Mouse (Mus musculus) stomach, postnatal 0 days (tissue): ENCODE results near the gene Chchd1. TPM values are rescaled to one million over a fixed set of nuclear protein-coding genes. Genes with fewer than 3 reads are reported as not detected.
"Not testable (repeated sequence)": the region's sequence is repeated elsewhere in the genome, so short reads cannot be mapped to it uniquely, and the experiment has no call there.

Source experiments
- ATAC-seq: fragments of 200-750 bp; cut with Nextera tagmentation; 2 replicates; pipeline ENCODE4 v1.8.0; 2017; ENCODE audit not compliant: low FRiP score, low TSS enrichment
- DNase-seq: peaks from one replicate; pipeline ENCODE4 v3.0.0-alpha.2; 2016; ENCODE audit warnings: low spot score
- H3K27ac ChIP-seq: fragments of 300-500 bp; sonication (generic); replicated peaks from 2 replicates; pipeline ENCODE4 v1.5.1; 2014; ENCODE audit warnings: mild to moderate bottlenecking, control low read depth
- H3K27me3 ChIP-seq: fragments of 300-500 bp; sonication (generic); 2 replicates; pipeline ENCODE4 v1.6.1; 2014; ENCODE audit warnings: low read length; ENCODE audit not compliant: control insufficient read depth, insufficient read depth
- H3K36me3 ChIP-seq: fragments of 300-500 bp; sonication (generic); 2 replicates; pipeline ENCODE4 v1.6.1; 2014; ENCODE audit warnings: low read length, mixed read lengths; ENCODE audit not compliant: control insufficient read depth, insufficient read depth
- H3K4me1 ChIP-seq: fragments of 300-500 bp; sonication (generic); replicated peaks from 2 replicates; pipeline ENCODE4 v1.6.1; 2014; ENCODE audit warnings: antibody characterized with exemption; ENCODE audit not compliant: control insufficient read depth, insufficient read depth
- H3K4me2 ChIP-seq: fragments of 300-500 bp; sonication (generic); replicated peaks from 2 replicates; pipeline ENCODE4 v1.6.1; 2014; ENCODE audit warnings: low read depth, mild to moderate bottlenecking, control low read depth, moderate library complexity
- H3K4me3 ChIP-seq: fragments of 300-500 bp; sonication (generic); 2 replicates; pipeline ENCODE4 v1.5.1; 2014; ENCODE audit warnings: low read depth, low read length, control low read depth
- H3K9ac ChIP-seq: fragments of 300-500 bp; sonication (generic); 2 replicates; pipeline ENCODE4 v1.6.1; 2014; ENCODE audit warnings: mild to moderate bottlenecking, low read length, control low read depth, mixed read lengths
- H3K9me3 ChIP-seq: fragments of 300-500 bp; sonication (generic); 2 replicates; pipeline ENCODE4 v1.6.1; 2016; ENCODE audit warnings: low read length; ENCODE audit not compliant: control insufficient read depth
- CTCF ChIP-seq: IDR thresholded peaks from 2 replicates; pipeline ENCODE4 v1.5.1; 2016; ENCODE audit warnings: antibody characterized with exemption, low read depth, mild to moderate bottlenecking, moderate library complexity
- EP300 ChIP-seq: optimal IDR thresholded peaks from 2 replicates; pipeline ENCODE3; 2016; ENCODE audit warnings: antibody characterized with exemption
- WGBS: fragments of 180-500 bp; shearing (Covaris S2); extraction: QIAGEN DNeasy Blood & Tissue Kit; methylation state at CpG from one replicate; pipeline ENCODE4 v1.1.7; 2014; 5-methylcytosine and 5-hydroxymethylcytosine counted together
- polyA plus RNA-seq: library from polyadenylated mRNA; unstranded; fragments of >200 nt; fragmentation: Nextera tagmentation; extraction: Ambion mirVana; gene quantifications from 2 replicates; pipeline ENCODE4 v1.2.1, GENCODE M21; 2015

The Chchd1 gene
- polyA plus RNA-seq, 1 experiment from 2014 or later, result 159 TPM

DNA sequence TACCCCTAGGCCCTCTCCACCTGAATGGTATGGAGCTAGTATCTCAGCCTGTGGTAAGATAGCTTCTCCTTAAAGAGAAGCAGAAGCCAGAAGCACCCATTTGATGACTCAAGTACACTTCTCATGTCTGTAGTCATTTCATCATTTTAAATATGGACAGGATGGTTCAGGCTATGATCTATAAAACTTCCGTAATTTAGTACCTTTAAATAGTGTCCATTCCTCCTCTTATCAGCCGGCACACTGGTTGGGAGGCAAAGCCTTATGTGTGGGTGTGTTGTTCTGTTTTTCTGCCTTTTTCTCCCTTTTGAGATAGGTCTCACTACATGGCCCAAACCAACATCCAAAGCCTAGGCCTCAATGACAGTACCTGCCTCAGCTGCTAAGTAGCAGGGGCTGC, 4.3 kb upstream of the Chchd1 start:
- H3K9ac ChIP-seq, result no peak overlapping the region
- H3K27ac ChIP-seq, result no peak overlapping the region
- no peaks in the 10 kb centered on the region for H3K9me3 ChIP-seq
- DNase-seq, result no peak
- H3K4me3 ChIP-seq, result no peak overlapping the region
- peaks cover 5% of the 10 kb centered on the region for H3K36me3 ChIP-seq
- no peaks in the 10 kb centered on the region for H3K27me3 ChIP-seq
- H3K4me2 ChIP-seq, result no peak overlapping the region
- 76% methylated on average over 2 of the region's 2 CpGs for WGBS
- peaks cover 6% of the 10 kb centered on the region for H3K4me1 ChIP-seq
- ATAC-seq, result no peak
- TF ChIP-seq CTCF, result no peak
- no peak for TF ChIP-seq EP300

DNA sequence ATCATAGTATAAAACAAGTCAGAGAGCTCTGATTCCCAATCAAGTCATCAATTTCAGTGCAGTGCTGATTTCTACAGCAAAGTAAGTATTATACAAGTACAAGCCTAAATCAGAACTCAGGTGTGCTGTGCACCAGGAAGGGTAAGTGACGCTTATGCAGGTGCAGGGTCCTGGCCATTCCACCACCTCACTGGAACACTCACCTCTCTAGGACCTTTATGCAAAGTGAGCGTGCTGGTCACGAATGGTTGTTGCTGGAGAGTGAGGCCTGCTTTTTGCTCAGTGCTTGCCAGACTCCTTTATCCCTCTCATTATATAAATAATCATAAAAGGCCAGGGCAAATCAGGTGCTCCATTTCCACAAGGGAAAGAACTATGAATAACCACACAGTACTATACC, 2.4 kb upstream of the Chchd1 start:
- Histone ChIP-seq H3K27ac (no peak overlapping the region; the same call in 1 of the 2 replicates), H3K9ac (no peak overlapping the region), H3K4me3 (no peak overlapping the region), H3K4me1 (peaks cover 6% of the 10 kb centered on the region), H3K27me3 (no peaks in the 10 kb centered on the region), H3K4me2 (no peak overlapping the region), H3K36me3 (no peaks in the 10 kb centered on the region), H3K9me3 (no peaks in the 10 kb centered on the region)
- ATAC-seq, result no peak
- TF ChIP-seq CTCF, result no peak
- TF ChIP-seq EP300, result no peak
- no peak for DNase-seq
- WGBS, result 62% methylated on average over 3 of the region's 3 CpGs

DNA sequence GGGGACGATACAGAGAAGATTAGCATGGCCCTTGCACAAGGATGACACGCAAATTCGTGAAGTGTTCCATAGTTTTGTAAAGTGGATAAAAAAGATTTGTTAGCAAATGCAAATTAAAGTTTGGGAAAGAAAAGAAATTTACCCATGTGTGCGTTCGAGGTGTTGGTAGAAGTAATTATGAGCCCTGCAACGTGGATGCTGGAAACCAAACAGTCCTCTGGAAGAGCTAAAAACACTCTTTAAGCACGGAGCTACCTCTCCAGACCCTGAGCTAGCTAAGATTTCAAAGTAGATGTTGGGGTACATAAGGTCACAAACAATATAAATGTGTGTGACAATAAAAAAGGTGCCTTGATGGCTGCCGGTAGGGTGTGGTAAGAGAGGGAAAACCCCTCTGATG, 1.3 kb upstream of the Chchd1 start:
- Histone ChIP-seq H3K27ac (no peak overlapping the region), H3K4me2 (peak overlapping the region; percentile 60), H3K9ac (no peak overlapping the region), H3K27me3 (no peaks in the 10 kb centered on the region), H3K4me1 (no peaks in the 10 kb centered on the region; the same call in 1 of the 2 replicates), H3K36me3 (no peaks in the 10 kb centered on the region), H3K4me3 (no peak overlapping the region; the same call in 1 of the 2 replicates), H3K9me3 (no peaks in the 10 kb centered on the region)
- TF ChIP-seq EP300, result no peak
- no peak for TF ChIP-seq CTCF
- ATAC-seq (no peak), DNase-seq (no peak)
- 62% methylated on average over 8 of the region's 8 CpGs for WGBS

DNA sequence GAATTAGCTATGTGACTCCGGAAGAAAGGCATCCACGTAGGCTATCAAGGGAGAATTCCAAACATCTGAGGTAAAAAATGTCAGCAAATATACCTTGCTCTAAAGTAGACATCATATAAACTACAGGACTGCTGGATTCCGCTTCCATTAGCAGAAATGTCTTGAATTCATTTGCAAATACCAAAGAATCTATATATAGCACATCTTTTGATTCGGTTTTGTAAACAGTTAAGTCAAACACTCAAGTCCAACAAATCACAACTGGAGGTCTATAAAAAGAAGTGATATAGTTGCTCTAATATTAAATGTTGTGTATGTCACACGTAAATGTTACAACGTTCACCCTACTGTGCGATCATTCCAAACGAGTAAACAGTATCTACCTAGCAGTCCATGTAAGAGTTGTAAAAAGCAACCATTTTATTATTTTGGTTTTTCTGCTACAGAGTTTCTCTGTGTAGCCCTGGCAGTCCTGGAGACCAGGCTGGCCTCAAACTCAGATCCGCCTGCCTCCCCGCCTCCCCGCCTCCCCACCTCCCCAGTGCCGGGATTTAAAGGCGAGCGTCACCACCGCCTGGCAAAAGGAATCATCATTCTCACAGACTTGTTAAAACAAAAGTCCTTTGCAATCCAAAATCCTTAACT, 588 bp upstream of the Chchd1 start:
- Histone ChIP-seq H3K4me3 (peak overlapping the region; percentile 73), H3K9ac (peak overlapping the region; percentile 86), H3K27ac (peak overlapping the region; percentile 93), H3K4me1 (no peaks in the 10 kb centered on the region), H3K36me3 (no peaks in the 10 kb centered on the region), H3K27me3 (no peaks in the 10 kb centered on the region), H3K4me2 (peak overlapping the region; percentile 60), H3K9me3 (no peaks in the 10 kb centered on the region)
- no peak for DNase-seq
- ATAC-seq, result peak; percentile 22; the same call in 1 of the 2 replicates
- TF ChIP-seq CTCF (no peak), EP300 (no peak)
- 4% methylated on average over 15 of the region's 15 CpGs for WGBS

DNA sequence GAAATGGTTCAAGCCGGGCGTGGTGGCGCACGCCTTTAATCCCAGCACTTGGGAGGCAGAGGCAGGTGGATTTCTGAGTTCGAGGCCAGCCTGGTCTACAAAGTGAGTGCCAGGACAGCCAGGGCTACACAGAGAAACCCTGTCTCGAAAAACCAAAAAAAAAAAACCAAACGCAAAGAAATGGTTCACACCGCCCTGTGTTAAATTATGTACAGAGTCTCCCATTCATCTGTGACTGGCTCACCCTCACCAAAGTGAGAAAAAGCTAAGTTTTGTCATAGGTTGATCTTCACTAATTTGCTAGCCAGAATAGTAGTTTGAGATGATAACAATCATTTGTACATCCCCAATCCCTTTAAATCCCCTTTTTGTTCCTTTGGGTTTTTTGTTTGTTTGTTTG, 655 bp downstream of the Chchd1 start:
- H3K4me1 ChIP-seq, ATAC-seq, H3K9me3 ChIP-seq, H3K36me3 ChIP-seq, DNase-seq, H3K27me3 ChIP-seq: not testable (repeated sequence)
- Histone ChIP-seq H3K4me2 (peak overlapping the region; percentile 60), H3K9ac (peak overlapping the region; percentile 86), H3K27ac (peak overlapping the region; percentile 93), H3K4me3 (peak overlapping the region; percentile 73)
- WGBS, result 9% methylated on average over 7 of the region's 8 CpGs

DNA sequence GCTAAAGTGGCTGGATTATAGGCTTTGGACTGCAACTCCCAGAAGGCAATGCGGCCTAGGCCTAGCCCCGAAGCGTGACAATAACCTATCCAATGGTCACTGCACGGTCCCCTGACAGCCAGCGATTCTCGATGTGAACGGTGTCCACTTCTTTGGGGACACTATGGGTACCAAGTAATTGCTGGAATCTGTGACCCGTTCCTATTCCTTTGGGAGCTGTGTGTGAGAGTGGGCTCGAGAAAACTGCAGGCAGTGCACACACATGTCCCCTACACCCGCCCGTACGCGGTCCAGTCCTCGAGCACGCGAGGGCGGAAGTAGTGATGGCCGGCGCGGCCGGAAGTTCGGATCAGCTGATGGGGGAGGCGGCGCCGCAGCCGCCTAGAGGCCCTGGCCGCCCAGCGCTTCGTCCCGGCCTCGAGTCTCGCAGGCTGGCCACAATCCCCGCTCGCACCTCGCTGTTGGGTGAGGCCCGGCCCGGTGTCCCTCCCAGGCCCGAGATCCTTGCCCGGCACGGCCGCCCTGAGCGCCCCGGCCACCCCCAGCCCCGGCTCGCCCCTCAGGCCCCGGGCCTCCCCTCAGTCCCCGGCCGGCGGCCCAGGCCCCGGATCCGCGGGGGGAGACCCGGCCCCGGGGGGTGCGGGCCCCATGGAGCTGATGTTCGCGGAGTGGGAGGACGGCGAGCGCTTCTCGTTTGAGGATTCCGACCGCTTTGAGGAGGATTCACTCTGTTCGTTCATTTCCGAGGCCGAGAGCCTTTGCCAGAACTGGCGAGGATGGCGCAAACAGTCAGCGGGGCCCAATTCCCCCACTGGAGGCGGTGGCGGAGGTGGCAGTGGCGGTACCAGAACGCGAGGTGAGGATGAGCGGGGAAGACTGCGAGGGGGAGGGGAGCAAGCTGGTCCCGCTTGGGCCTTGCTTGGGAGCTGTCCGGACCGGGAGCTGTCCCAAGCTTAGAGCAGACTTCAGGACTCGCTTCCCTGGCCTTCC, 4.7 kb downstream of the Chchd1 start, which contains the start of gene Zswim8:
Gene Zswim8, plus strand, starts transcription at position 352 of the 990 bp plus-strand sequence.
- Histone ChIP-seq H3K9me3 (no peaks in the 10 kb centered on the region), H3K36me3 (peaks cover 13% of the 10 kb centered on the region), H3K4me2 (peak within 1 kb of the TSS; percentile 87), H3K9ac (peak within 1 kb of the TSS; percentile 97), H3K4me3 (peak within 1 kb of the TSS; percentile 100), H3K27ac (peak within 1 kb of the TSS; percentile 94), H3K4me1 (peaks cover 5% of the 10 kb centered on the region), H3K27me3 (no peaks in the 10 kb centered on the region)
- no peak for TF ChIP-seq EP300
- TF ChIP-seq CTCF, result peak; percentile 22
- ATAC-seq (peak; percentile 93), DNase-seq (peak; percentile 92)
- under 1% methylated on average over 74 of the region's 80 CpGs for WGBS
